Mouse (Mus musculus) kidney, postnatal 36 days (tissue): ENCODE data around the gene Pogk.

Experiments used
- DNase-seq, 2 experiments: peaks; one replicate each; pipeline ENCODE4 v3.0.0; 2021 to 2022; ENCODE audit warnings: mixed read lengths in 2 of 2

Pogk gene

DNA sequence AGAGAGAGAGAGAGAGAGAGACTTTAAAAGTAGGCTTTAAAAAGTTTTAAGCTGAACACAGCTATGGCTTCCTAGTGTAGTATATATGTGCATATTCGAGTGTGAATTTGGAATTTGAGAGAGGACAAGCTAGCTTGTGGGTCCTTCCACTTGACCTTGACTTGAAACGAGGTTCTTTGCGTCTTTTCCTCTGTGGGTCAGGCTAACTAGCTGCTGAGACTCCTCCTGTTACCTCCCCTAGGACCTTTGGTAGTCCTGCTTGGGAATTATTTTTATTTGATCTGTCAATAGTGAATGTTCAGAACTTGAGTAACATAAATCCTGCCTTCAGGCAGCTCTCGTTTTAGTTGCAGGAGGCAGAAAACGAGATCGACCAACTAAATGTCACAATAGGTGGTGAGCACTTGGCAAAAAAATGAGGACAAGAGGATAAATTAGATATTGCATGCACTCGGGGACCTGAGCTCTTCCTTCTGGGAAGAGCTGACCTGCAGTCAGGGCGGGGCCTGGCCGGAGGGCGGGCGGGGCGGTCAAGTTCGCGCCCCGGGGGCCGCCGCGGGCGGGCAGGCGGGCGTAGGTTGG is 31.1 kb downstream of the Pogk start:
- no peak for DNase-seq

DNA sequence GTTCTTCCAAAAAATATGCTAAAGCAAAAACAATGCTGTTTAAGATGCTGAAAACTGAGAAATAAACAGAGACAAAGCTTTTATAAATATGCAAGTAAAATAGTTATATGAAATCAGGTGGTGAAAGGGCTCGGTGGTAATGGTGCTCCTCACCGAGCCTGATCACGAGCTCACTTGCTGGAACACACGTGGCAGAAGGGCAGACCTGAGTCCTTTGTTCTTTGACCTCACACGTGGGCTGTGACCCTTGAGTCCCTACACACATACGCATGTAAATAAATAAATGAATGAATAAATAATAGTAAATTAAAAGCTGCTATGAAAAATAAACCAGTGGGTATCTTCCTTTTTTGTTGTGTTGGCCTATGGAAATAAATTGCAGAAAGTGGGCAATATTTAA is 32.5 kb downstream of the Pogk start:
- peak; percentile 35 to 51 for DNase-seq

GRCm38 (mm10) chr1:166363122-166363521 is 46.5 kb downstream of the Pogk start:
- DNase-seq, result no peak

DNA sequence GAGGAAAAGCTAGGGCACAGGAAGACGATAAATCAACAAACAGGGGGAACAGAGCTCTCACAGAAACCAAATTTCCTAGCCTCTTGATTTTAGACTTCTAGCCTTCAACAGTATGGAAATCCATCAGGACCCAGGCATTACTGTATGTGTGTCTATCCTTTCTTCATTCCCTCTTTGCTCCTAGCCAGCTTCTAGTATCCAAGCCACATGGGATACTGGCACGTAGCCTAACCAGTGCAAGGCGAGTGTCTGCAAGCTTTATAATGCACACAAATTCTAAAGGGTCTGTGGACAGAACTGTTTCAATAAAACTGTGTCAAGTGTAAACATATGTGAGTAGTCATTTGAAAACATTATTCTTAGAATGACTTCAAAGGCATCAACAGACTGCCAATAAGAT is 47.0 kb downstream of the Pogk start:
- no peak for DNase-seq

- no peak for DNase-seq
Measured at GRCm38 (mm10) chr1:166361842-166362241, 47.8 kb downstream of the Pogk start.

- DNase-seq, result no peak
Measured at GRCm38 (mm10) chr1:166360896-166361295, 48.8 kb downstream of the Pogk start.

GRCm38 (mm10) chr1:166360157-166360855 is 49.4 kb downstream of the Pogk start:
- DNase-seq, result peak; percentile 84 to 98

DNA sequence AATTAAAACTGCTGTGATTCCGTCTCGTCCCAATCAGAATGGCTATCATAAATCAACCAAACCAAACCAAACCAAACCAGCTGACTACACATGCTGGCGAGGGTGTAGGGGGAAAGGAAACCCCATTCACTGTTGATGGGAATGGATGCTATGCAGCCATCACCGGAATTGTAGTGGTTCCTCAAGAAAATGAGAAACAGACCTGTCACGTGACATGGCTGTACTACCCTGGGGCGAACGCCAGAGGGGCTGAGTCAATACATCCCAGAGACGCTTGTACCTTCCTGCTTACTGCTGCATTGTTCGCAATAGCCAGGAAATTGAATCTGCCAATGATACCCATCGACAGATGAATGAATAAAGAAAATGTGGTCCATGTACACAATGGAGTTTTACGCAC is 59.9 kb downstream of the Pogk start:
- DNase-seq, result no peak

- no peak for DNase-seq
Measured at GRCm38 (mm10) chr1:166349341-166349740, 60.3 kb downstream of the Pogk start.

GRCm38 (mm10) chr1:166346906-166347305 is 62.8 kb downstream of the Pogk start:
- DNase-seq, result no peak

GRCm38 (mm10) chr1:166345602-166346001 is 64.1 kb downstream of the Pogk start:
- DNase-seq, result no peak

DNA sequence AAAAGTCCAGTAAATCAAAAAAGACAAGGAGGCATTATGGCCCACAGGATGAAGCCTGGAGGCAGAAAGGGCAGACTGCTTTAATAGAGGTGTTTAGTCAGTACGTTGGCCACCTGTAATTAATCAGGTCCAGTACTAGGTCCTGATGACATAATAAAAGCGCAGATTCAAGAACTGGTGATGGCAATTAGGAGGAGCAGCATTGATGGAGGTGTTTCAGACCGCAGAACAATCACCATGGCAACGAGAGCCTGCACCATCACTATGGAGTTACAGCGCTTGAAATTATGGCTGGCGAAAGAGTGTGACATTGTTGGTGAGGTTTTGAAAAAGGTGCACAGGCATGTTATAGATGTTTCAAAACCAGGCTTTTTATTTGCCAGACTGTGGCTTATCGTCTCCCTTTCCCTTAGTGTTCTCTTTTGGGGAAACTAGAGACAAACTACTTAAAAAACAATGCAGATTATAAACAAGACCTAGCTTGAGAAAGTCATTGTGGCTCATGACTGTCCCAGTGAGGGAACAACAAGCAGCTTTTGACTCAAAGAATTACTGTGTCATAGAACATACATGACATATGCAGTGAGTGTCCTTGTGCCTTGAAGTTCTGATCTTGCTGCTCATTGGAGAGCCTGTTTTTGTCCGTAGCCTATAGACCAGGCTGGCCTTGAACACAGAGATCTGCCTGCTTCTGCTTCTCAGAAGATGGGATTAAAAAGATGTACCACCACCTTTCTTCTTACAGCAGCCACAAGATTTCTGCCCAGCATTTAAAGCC is 65.2 kb downstream of the Pogk start:
- DNase-seq, result no peak

DNA sequence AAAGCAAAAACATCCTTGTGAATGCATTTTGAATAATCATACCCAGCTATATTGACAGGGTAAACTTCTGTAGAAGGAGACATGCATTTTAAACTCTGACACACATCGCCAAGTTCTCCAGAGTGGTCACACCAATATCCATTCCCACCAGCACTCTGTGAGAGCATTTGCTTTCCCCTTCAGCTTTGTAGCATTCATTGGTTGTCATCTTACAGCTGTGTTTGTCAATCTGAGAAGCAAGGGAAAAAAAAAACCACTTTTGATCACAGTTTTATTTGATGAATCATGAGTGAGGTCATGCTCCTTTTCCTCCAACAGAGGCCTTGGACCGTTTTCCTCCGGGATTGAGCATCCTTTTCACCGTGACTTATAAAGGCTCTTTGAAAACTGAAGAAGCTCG is 66.1 kb downstream of the Pogk start:
- DNase-seq, result no peak

DNA sequence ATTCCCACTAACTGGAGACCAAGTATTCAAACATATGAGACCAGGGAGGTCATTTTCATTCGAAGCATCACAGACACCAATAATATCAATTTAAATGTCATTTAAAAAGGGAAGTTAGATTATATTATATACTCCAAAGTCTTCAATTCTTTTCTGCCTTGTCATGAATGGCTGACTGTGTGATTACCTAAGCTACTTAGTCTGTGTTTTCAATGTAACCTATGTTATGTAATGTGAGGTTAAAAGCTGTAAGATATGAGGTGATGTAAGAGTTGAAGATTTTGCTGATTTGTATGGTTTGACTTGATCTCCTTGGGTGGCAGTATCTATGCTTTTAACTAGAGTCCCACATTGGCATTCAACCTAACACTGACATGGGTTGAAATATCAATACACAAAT is 67.1 kb downstream of the Pogk start:
- DNase-seq, result no peak

DNA sequence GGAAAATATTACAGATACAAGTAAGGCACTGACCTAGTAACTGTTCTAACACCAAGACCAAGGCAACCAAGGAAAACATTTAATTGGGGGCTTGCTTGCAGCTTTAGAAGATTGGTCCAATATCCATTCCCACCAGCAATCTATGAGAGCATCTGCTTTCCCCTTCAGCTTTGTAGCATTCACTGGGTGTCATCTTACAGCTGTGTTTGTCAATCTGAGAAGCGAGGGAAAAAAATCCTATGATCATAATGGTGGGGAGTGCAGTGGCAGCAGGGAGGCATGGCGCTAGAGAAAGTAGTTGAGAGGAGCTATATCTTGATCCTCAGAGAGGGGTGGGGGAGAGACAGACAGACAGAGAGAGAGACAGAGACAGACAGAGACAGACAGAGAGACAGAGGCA is 67.6 kb downstream of the Pogk start:
- DNase-seq, result no peak

GRCm38 (mm10) chr1:166339110-166339509 is 70.6 kb downstream of the Pogk start:
- no peak for DNase-seq
